Mouse (Mus musculus) neural tube, embryonic 11.5 days (tissue): ENCODE results near the gene Capn10. TPM values are rescaled to one million over a fixed set of nuclear protein-coding genes. Genes with fewer than 3 reads are reported as not detected.

Experiments
- ATAC-seq: fragments of 200-750 bp; cut with Nextera tagmentation; 2 replicates; pipeline ENCODE4 v1.8.0; 2017; ENCODE audit warnings: moderate number of reproducible peaks, mild to moderate bottlenecking, moderate TSS enrichment, moderate library complexity; ENCODE audit not compliant: insufficient read depth, low FRiP score, low TSS enrichment
- DNase-seq: peaks from one replicate; pipeline ENCODE4 v3.0.0-alpha.2; 2015; ENCODE audit warnings: low spot score
- H3K27ac ChIP-seq: fragments of 300-500 bp; sonication (generic); 2 replicates; pipeline ENCODE4 v1.5.1; 2014; ENCODE audit warnings: low read depth, mild to moderate bottlenecking, low read length
- H3K27me3 ChIP-seq: fragments of 300-500 bp; sonication (generic); 2 replicates; pipeline ENCODE4 v1.6.1; 2014; ENCODE audit warnings: mild to moderate bottlenecking, low read length, mixed read lengths; ENCODE audit not compliant: control insufficient read depth, insufficient read depth
- H3K36me3 ChIP-seq: fragments of 300-500 bp; sonication (generic); 2 replicates; pipeline ENCODE4 v1.6.1; 2014; ENCODE audit warnings: mild to moderate bottlenecking, low read length, moderate library complexity, mixed read lengths; ENCODE audit not compliant: control insufficient read depth, insufficient read depth
- H3K4me1 ChIP-seq: fragments of 300-500 bp; sonication (generic); 2 replicates; pipeline ENCODE4 v1.6.1; 2014; ENCODE audit warnings: low read length, mixed read lengths; ENCODE audit not compliant: control insufficient read depth, insufficient read depth
- H3K4me2 ChIP-seq: fragments of 300-500 bp; sonication (generic); 2 replicates; pipeline ENCODE4 v1.6.1; 2014; ENCODE audit warnings: low read depth, mild to moderate bottlenecking, moderate library complexity
- H3K4me3 ChIP-seq: fragments of 300-500 bp; sonication (generic); 2 replicates; pipeline ENCODE4 v1.5.1; 2014; ENCODE audit warnings: low read depth, low read length
- H3K9ac ChIP-seq: fragments of 300-500 bp; sonication (generic); 2 replicates; pipeline ENCODE4 v1.6.1; 2014; ENCODE audit warnings: mild to moderate bottlenecking, low read length
- H3K9me3 ChIP-seq: fragments of 300-500 bp; sonication (generic); 2 replicates; pipeline ENCODE4 v1.6.1; 2016; ENCODE audit warnings: low read length; ENCODE audit not compliant: control insufficient read depth
- WGBS: fragments of 180-500 bp; shearing (Covaris S2); extraction: QIAGEN DNeasy Blood & Tissue Kit; methylation state at CpG from one replicate; pipeline ENCODE4 v1.1.7; 2014; 5-methylcytosine and 5-hydroxymethylcytosine counted together
- polyA plus RNA-seq: library from polyadenylated mRNA; unstranded; fragments of >200 nt; fragmentation: Nextera tagmentation; extraction: Ambion mirVana; gene quantifications from 2 replicates; pipeline ENCODE4 v1.2.1, GENCODE M21; 2014

The Capn10 gene
- polyA plus RNA-seq, 1 experiment from 2014 or later: 43.4 TPM

DNA sequence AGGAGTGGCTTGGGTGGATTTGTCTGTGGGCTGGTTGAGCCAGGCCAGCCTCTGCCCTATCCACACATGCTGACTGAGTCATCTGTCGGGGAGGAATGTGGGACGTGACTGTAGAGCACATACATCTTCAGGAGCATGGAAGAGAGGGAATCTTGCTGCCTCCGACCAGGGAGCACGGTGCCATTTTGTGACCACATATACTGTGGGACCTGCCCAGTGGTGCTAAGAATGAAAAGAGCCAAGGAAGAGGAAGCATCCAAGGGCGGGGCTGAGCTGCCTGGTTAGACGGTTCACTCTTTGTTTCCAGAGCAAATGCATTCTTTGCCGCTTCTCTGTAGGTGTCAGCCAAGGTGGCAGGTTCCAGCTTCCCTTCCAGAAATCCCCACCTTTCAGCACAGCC, 44.5 kb downstream of the Capn10 start:
- Histone ChIP-seq H3K36me3 (no peaks in the 10 kb centered on the region), H3K4me1 (no peaks in the 10 kb centered on the region), H3K27ac (no peak overlapping the region), H3K9ac (no peak overlapping the region), H3K4me3 (no peak overlapping the region), H3K27me3 (no peaks in the 10 kb centered on the region), H3K4me2 (no peak overlapping the region), H3K9me3 (no peaks in the 10 kb centered on the region)
- DNase-seq (no peak), ATAC-seq (no peak)
- WGBS: 45% methylated on average over 7 of the region's 7 CpGs

DNA sequence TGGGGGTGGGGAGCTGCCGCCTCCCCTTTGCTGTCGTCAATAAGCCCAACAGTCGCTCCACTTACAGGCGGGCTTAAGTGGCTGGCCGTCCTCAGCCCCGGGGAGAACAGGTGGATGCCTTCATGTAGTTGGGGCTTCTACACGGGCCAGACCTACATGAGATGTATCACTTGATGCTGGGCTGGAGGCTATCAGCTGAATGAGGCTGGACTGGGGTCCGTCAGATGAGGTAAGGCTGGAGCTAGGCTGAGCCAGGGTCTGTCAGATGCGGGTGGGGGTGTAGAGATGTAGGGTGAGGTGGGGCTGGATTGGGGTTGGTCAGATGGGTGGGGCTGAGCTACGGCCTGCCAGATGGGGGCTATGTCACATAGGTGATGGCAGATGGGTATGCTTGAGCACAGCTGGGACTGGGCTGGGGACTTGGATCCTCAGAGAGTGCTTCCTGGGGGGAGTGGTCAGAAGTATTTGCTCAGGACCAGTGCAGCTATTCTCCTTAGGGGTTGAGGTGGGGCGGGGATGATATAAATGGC, 45.0 kb downstream of the Capn10 start:
- H3K9ac ChIP-seq: no peak overlapping the region
- H3K27ac ChIP-seq: no peak overlapping the region
- H3K4me1 ChIP-seq: no peaks in the 10 kb centered on the region
- H3K27me3 ChIP-seq: no peaks in the 10 kb centered on the region
- no peaks in the 10 kb centered on the region for H3K9me3 ChIP-seq
- 33% methylated on average over 11 of the region's 11 CpGs for WGBS
- ATAC-seq (no peak), DNase-seq (no peak)
- no peak overlapping the region for H3K4me3 ChIP-seq
- H3K36me3 ChIP-seq: no peaks in the 10 kb centered on the region
- H3K4me2 ChIP-seq: no peak overlapping the region

- H3K27me3 ChIP-seq: no peaks in the 10 kb centered on the region
- 78% methylated on average over 7 of the region's 7 CpGs for WGBS
- no peaks in the 10 kb centered on the region for H3K9me3 ChIP-seq
- no peak for ATAC-seq
- H3K9ac ChIP-seq: no peak overlapping the region
- no peaks in the 10 kb centered on the region for H3K36me3 ChIP-seq
- no peak for DNase-seq
- no peak overlapping the region for H3K4me3 ChIP-seq
- no peak overlapping the region for H3K4me2 ChIP-seq
- H3K4me1 ChIP-seq: no peaks in the 10 kb centered on the region
- H3K27ac ChIP-seq: no peak overlapping the region
Observed at GRCm38 (mm10) chr1:92981056-92981845, 47.1 kb downstream of the Capn10 start.

GRCm38 (mm10) chr1:92982931-92983605, 48.9 kb downstream of the Capn10 start:
- Histone ChIP-seq H3K27me3 (no peaks in the 10 kb centered on the region), H3K4me2 (no peak overlapping the region), H3K4me1 (no peaks in the 10 kb centered on the region), H3K4me3 (no peak overlapping the region), H3K9me3 (no peaks in the 10 kb centered on the region), H3K36me3 (no peaks in the 10 kb centered on the region), H3K9ac (no peak overlapping the region), H3K27ac (no peak overlapping the region)
- WGBS: 93% methylated on average over 17 of the region's 17 CpGs
- no peak for DNase-seq
- ATAC-seq: no peak

DNA sequence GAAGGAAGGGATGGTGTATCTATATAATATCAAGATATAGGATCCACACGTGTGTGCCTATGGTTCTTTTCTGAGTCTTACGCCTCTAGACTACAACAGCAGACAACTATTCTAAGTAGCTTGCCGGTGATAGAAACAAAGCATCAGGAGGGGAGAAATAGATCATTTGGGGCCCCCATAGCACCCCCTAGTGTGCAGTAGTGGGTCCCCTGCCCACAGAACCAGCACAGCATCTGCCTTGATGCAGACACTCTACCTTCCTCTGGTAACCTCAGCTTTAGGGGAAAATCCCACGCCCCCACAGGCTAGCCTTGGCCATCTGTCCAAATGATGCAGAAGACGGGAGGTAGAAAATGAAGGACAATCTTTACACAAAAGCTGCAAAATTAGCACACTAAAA, 50.8 kb downstream of the Capn10 start:
- Histone ChIP-seq H3K4me1 (no peaks in the 10 kb centered on the region), H3K36me3 (no peaks in the 10 kb centered on the region), H3K9ac (no peak overlapping the region), H3K4me3 (no peak overlapping the region), H3K4me2 (no peak overlapping the region), H3K27me3 (no peaks in the 10 kb centered on the region), H3K9me3 (no peaks in the 10 kb centered on the region), H3K27ac (no peak overlapping the region)
- 90% methylated on average over 5 of the region's 5 CpGs for WGBS
- ATAC-seq (no peak), DNase-seq (no peak)

- H3K27me3 ChIP-seq: no peaks in the 10 kb centered on the region
- H3K36me3 ChIP-seq: no peaks in the 10 kb centered on the region
- no peak for ATAC-seq
- H3K4me1 ChIP-seq: no peaks in the 10 kb centered on the region
- H3K4me3 ChIP-seq: no peak overlapping the region
- H3K4me2 ChIP-seq: no peak overlapping the region
- no peak overlapping the region for H3K9ac ChIP-seq
- 74% methylated on average over 4 of the region's 4 CpGs for WGBS
- DNase-seq: no peak
- no peaks in the 10 kb centered on the region for H3K9me3 ChIP-seq
- no peak overlapping the region for H3K27ac ChIP-seq
Observed at GRCm38 (mm10) chr1:92988894-92989293, 54.7 kb downstream of the Capn10 start.

DNA sequence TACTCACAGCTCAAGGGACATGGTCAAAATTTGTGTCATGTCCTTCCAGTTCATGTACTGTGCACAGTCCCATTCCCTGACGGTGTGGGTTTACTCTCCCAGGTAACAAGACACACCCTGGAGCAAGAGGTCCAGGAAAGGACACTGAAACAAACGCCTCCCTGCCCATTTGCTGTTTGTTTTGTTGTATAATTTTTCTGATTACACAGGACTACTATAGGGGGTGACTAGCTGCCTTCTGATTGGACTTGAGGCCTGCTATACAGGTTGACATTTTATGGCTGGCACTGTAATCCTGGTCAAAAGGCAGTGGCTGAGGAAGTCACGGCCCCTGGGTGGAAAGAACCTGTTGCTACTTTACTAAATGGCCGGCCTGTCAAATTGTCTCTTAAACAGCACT, 55.7 kb downstream of the Capn10 start:
- H3K4me3 ChIP-seq: no peak overlapping the region
- ATAC-seq (no peak), DNase-seq (no peak)
- no peaks in the 10 kb centered on the region for H3K27me3 ChIP-seq
- H3K9me3 ChIP-seq: no peaks in the 10 kb centered on the region
- H3K4me1 ChIP-seq: no peaks in the 10 kb centered on the region
- H3K4me2 ChIP-seq: no peak overlapping the region
- H3K36me3 ChIP-seq: no peaks in the 10 kb centered on the region
- no peak overlapping the region for H3K27ac ChIP-seq
- WGBS: 59% methylated on average over 4 of the region's 4 CpGs
- H3K9ac ChIP-seq: no peak overlapping the region

GRCm38 (mm10) chr1:92992214-92992855, 58.2 kb downstream of the Capn10 start:
- Histone ChIP-seq H3K27ac (no peak overlapping the region), H3K27me3 (no peaks in the 10 kb centered on the region), H3K4me3 (no peak overlapping the region), H3K4me2 (no peak overlapping the region), H3K36me3 (no peaks in the 10 kb centered on the region), H3K9ac (no peak overlapping the region), H3K4me1 (no peaks in the 10 kb centered on the region), H3K9me3 (no peaks in the 10 kb centered on the region)
- no peak for ATAC-seq
- no peak for DNase-seq
- 81% methylated on average over 6 of the region's 6 CpGs for WGBS
